Mouse (Mus musculus): Measurements from ENCODE around the gene Lars2.

DNA sequence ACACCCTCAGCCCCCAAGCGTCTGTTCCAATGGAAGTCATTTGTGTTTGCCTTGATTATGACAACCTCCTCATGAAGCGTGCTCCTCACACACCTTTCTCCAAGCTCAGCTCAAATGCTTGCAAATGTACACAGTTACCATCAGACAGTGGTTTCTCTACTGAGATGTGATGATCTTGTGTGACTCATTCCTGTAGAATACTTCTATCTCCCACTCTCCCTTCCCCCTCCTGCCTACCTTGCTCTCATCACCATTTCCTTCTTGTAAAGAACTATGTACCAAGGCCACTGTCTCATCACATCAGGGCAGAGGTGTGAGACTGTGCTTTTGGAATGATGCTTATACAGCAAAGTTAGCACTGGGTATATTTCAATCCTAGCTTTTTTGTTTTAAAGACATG lies 33.2 kb upstream of the Lars2 start:
- TF ChIP-seq GATA1 (IDR thresholded peaks at IDR 0.05; ENCODE audit: borderline replicate concordance, low read length), result no peak
- TF ChIP-seq FLI1 (IDR thresholded peaks at IDR 0.05; ENCODE audit: low read length), result no peak

Measured in megakaryocyte, embryonic 14.5 days (primary cell).